Mouse (Mus musculus) spleen, adult 2 months (tissue): Measurements from ENCODE around the gene Gm11042. TPM values are rescaled to one million over a fixed set of nuclear protein-coding genes. Genes with fewer than 3 reads are reported as not detected.

Source experiments
- DNase-seq, 2 experiments: peaks; one replicate each; pipeline versions ENCODE4 v3.0.0 to v3.0.0-alpha.2; 2012 to 2021; ENCODE audit warnings: low spot score in 2 of 2, low read depth in 1 of 2
- H3K27ac ChIP-seq: fragments of 200-500 bp; 2 replicates; pipeline ENCODE4 v1.5.1; 2012; ENCODE audit warnings: low read length, inconsistent platforms; ENCODE audit not compliant: insufficient read depth
- H3K27me3 ChIP-seq: fragments of 200-500 bp; 2 replicates; pipeline ENCODE4 v1.6.1; 2012; ENCODE audit warnings: mild to moderate bottlenecking, moderate library complexity, low read length, inconsistent platforms; ENCODE audit not compliant: control insufficient read depth, insufficient read depth
- H3K36me3 ChIP-seq: fragments of 200-500 bp; 2 replicates; pipeline ENCODE4 v1.6.1; 2012; ENCODE audit warnings: mild to moderate bottlenecking, low read length, inconsistent platforms; ENCODE audit not compliant: control insufficient read depth, insufficient read depth
- H3K4me1 ChIP-seq: fragments of 200-500 bp; 2 replicates; pipeline ENCODE4 v1.6.1; 2011; ENCODE audit warnings: inconsistent platforms; ENCODE audit not compliant: control insufficient read depth, insufficient read depth, insufficient read length
- H3K4me3 ChIP-seq: fragments of 200-500 bp; 2 replicates; pipeline ENCODE4 v1.5.1; 2011; ENCODE audit warnings: mild to moderate bottlenecking, inconsistent platforms; ENCODE audit not compliant: insufficient read depth, insufficient read length; ENCODE audit errors: extremely low read depth
- CTCF ChIP-seq: fragments of 200-500 bp; IDR thresholded peaks from 2 replicates; pipeline ENCODE4 v1.5.1; 2011; ENCODE audit warnings: mild to moderate bottlenecking, inconsistent platforms; ENCODE audit not compliant: insufficient read depth, insufficient read length, insufficient replicate concordance; ENCODE audit errors: extremely low read depth
- POLR2A ChIP-seq: fragments of 200-500 bp; IDR thresholded peaks from 2 replicates; pipeline ENCODE4 v1.6.1; 2011; ENCODE audit warnings: low read depth, low read length, inconsistent platforms
- WGBS: fragments of 180-500 bp; shearing (Covaris S2); methylation state at CpG from one replicate; pipeline ENCODE4 v1.1.7; 2018; 5-methylcytosine and 5-hydroxymethylcytosine counted together
- polyA plus RNA-seq: library from polyadenylated mRNA; depleted of rRNA; stranded (reverse); fragments of >200 nt; gene quantifications from 2 replicates; pipeline ENCODE4 v1.2.3, GENCODE M21; 2012

The Gm11042 gene
- polyA plus RNA-seq, 1 experiment: not detected

GRCm38 (mm10) chr12:74316989-74317759, 980 bp upstream of the Gm11042 start:
- TF ChIP-seq CTCF (peak; percentile 18; the same call in 1 of the 2 replicates), POLR2A (no peak)
- peak in 1 of 2 experiments; percentile 4 for DNase-seq
- H3K27me3 ChIP-seq: no peaks in the 10 kb centered on the region
- WGBS: 19% methylated on average over 15 of the region's 15 CpGs
- no peaks in the 10 kb centered on the region for H3K36me3 ChIP-seq
- peak overlapping the region; percentile 3; the same call in 1 of the 2 replicates for H3K4me3 ChIP-seq
- no peaks in the 10 kb centered on the region for H3K4me1 ChIP-seq
- H3K27ac ChIP-seq: no peak overlapping the region

- WGBS: 84% methylated on average over 2 of the region's 2 CpGs
Observed at GRCm38 (mm10) chr12:74315221-74315620, 973 bp downstream of the Gm11042 start.

DNA sequence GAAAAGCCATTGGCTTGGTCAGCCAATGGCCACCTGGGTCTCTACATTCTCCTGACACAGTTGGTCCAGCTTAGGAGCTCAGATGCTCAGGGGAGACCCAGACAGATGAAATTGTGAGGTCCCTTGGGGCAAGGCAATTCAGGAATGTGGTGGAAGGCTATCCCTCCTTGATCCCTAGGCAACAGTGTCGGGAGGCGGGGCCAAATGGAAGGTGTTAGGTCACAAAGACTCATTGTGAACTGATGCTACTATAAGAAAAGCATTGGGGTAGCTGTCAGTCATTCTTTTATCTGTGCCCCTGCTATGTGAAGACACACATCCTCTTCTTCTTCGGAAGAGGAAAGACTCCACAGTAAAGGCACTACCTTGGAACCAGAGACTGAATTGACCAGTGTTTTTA, 3.6 kb downstream of the Gm11042 start:
- Histone ChIP-seq H3K4me3 (no peak overlapping the region), H3K27me3 (no peaks in the 10 kb centered on the region), H3K36me3 (no peaks in the 10 kb centered on the region), H3K27ac (no peak overlapping the region), H3K4me1 (no peaks in the 10 kb centered on the region)
- 92% methylated on average over 3 of the region's 3 CpGs for WGBS
- no peak for DNase-seq
- TF ChIP-seq POLR2A (no peak), CTCF (no peak)

More at GRCm38 (mm10) chr12:74315221-74315620, 973 bp downstream of the Gm11042 start:
- H3K4me1 ChIP-seq: no peaks in the 10 kb centered on the region
- no peak for DNase-seq
- no peaks in the 10 kb centered on the region for H3K36me3 ChIP-seq
- no peaks in the 10 kb centered on the region for H3K27me3 ChIP-seq
- TF ChIP-seq CTCF (no peak), POLR2A (no peak)
- no peak overlapping the region for H3K4me3 ChIP-seq
- H3K27ac ChIP-seq: no peak overlapping the region

DNA sequence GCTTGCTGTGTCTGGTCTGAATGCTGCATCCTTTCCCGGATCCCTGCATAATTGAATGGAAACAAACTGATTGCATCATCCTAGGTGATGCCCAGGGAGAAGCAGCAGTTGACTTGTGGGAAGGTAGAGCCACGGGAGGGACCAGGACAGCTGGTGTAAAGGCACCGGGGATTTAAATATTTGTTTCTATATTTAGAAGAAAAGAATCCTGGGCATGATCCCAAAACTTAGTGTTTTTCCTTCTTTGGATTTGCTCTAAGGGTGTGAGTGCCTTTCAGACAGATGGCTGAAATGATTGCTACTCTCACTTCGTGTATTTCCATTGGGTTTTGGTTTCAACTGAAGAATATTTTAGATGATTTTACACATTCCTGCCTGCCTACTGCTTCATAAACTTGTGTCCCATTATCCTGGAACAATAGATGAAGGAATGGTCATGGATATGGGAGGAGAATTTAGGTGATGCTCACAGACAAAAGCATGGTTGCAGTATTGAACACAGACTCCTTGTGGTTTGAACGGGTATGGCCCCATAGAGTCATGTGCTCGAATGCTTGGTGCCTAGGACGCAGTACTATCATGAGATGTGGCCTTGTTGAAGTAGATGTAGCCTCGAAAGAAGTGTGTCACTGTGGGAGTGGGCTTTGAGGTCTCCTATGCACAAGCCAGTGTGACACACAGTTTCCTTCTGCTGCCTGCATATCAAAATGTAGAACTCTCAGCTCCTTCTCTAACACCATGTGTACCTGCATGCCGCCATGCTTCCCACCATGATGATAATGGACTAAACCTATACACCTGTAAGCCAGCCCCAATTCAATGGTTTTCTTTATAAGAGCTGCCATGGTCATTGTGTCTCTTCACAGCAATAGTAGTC, 12.5 kb downstream of the Gm11042 start:
- H3K4me3 ChIP-seq: no peak overlapping the region

DNA sequence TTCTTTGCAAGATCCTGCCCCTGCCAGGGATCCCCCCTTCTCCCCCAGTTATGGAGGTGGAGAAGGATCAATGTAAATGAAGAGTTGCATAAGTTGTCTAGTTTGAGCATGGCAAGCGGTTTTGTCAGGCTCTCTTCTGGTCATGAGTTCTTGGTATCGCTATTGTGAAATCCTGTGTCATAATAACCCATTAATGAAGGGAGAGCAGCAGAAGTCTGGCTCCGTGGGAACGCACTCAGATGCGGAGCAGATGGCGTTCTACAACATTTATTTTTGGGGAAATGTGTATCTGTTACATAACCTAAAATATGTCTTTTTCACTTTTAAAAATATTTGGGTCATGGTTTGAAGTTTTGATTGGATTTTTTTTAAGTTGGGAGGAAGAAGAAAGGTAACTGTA, 14.6 kb downstream of the Gm11042 start:
- no peaks in the 10 kb centered on the region for H3K27me3 ChIP-seq
- TF ChIP-seq POLR2A: no peak
- TF ChIP-seq CTCF: no peak
- no peaks in the 10 kb centered on the region for H3K4me1 ChIP-seq
- 90% methylated on average over 6 of the region's 6 CpGs for WGBS
- no peak overlapping the region for H3K27ac ChIP-seq
- no peaks in the 10 kb centered on the region for H3K36me3 ChIP-seq
- DNase-seq: no peak
- no peak overlapping the region for H3K4me3 ChIP-seq

More for the DNA sequence above, 12.5 kb downstream of the Gm11042 start:
- Histone ChIP-seq H3K4me1 (no peaks in the 10 kb centered on the region), H3K27ac (no peak overlapping the region), H3K36me3 (no peaks in the 10 kb centered on the region), H3K27me3 (no peaks in the 10 kb centered on the region)
- DNase-seq: no peak
- WGBS: 80% methylated on average over 9 of the region's 9 CpGs
- TF ChIP-seq POLR2A: no peak

- no peak for TF ChIP-seq POLR2A
- TF ChIP-seq CTCF: no peak
- no peak for DNase-seq
- H3K36me3 ChIP-seq: no peaks in the 10 kb centered on the region
- no peak overlapping the region for H3K27ac ChIP-seq
- H3K27me3 ChIP-seq: no peaks in the 10 kb centered on the region
- H3K4me1 ChIP-seq: no peaks in the 10 kb centered on the region
- H3K4me3 ChIP-seq: no peak overlapping the region
- 66% methylated on average over 5 of the region's 5 CpGs for WGBS
Observed at GRCm38 (mm10) chr12:74296374-74296773, 19.8 kb downstream of the Gm11042 start.

DNA sequence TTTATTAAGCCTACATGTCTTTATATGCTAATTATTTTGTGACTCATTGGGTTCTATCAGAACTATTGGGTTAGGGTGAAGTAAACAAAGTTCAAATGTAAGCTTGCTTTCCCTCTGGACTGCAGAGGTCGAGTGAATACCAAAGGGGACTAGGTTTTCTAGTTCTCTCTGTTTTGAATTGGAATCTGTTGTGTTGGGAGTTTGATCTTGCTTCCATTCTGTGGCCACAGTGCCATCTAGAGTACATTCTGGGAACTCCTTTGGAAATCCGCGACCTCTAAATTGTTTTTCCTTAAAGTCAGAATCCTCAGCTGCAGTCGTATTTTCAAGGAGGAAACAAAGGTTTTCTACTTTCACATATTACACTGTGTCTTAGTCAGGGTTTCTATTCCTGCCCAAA, 22.6 kb downstream of the Gm11042 start:
- TF ChIP-seq CTCF: no peak
- TF ChIP-seq POLR2A: no peak
- 5% methylated on average over 4 of the region's 4 CpGs for WGBS
- H3K27me3 ChIP-seq: no peaks in the 10 kb centered on the region
- no peaks in the 10 kb centered on the region for H3K4me1 ChIP-seq
- DNase-seq: no peak
- H3K4me3 ChIP-seq: no peak overlapping the region
- H3K27ac ChIP-seq: no peak overlapping the region
- no peaks in the 10 kb centered on the region for H3K36me3 ChIP-seq
